Mouse (Mus musculus) natural killer cell, adult 2 months (primary cell): ENCODE results near the gene Usp30.

ENCODE experiments used
- DNase-seq, 2 experiments: peaks; one replicate each; pipeline ENCODE4 v3.0.0; 2022; ENCODE audit warnings: low spot score in 2 of 2

The Usp30 gene

DNA sequence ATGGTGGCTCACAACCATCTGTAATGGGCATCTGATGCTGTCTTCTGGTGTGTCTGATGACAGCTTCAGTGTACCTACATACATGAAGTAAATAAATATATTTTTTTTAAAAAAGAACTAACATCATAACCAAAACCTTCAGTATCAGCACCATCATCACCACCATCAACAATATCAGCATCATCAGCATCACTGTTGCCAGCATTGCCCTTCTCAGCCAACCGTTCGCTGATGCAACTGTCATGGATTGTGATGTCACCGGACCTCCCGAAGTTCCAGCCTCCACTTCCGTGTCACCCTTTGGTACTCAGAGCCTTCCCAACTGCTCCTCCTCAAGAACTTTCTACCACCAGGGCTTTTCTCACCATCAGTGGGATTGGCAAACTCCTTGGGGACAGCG lies at the start of gene Usp30:
TSS of gene Usp30 (plus strand) at position 301 of the 400 bp plus-strand sequence.
- no peak for DNase-seq

- DNase-seq: no peak
These were observed 40.9 kb upstream of the Usp30 start for GRCm38 (mm10) chr5:114024390-114024789.

DNA sequence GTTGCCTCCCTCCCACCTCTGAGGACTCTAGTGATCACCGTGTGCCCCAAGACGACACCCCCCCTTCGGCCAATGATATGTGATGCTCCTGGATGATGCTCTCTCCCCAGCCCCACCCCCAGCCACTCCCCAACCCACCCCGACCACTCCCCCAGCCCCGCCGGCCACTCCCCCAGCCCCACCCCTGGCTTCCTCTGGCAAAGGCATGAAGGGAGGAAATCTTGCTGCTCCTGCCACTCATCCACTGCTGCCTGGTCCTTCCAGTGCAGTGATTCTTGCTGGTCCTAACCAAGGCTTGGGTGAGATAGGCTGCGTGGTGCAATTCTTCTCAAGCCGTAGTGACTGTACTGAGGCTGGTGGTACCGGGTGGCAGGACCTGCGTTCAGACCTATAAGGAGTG lies 40.4 kb upstream of the Usp30 start:
- DNase-seq: no peak

- DNase-seq: no peak
These were observed 37.9 kb upstream of the Usp30 start for GRCm38 (mm10) chr5:114027217-114027944.

- DNase-seq: no peak
These were observed 37.1 kb upstream of the Usp30 start for GRCm38 (mm10) chr5:114028111-114028510.

- no peak for DNase-seq
These were observed 34.6 kb upstream of the Usp30 start for GRCm38 (mm10) chr5:114030652-114031051.

DNA sequence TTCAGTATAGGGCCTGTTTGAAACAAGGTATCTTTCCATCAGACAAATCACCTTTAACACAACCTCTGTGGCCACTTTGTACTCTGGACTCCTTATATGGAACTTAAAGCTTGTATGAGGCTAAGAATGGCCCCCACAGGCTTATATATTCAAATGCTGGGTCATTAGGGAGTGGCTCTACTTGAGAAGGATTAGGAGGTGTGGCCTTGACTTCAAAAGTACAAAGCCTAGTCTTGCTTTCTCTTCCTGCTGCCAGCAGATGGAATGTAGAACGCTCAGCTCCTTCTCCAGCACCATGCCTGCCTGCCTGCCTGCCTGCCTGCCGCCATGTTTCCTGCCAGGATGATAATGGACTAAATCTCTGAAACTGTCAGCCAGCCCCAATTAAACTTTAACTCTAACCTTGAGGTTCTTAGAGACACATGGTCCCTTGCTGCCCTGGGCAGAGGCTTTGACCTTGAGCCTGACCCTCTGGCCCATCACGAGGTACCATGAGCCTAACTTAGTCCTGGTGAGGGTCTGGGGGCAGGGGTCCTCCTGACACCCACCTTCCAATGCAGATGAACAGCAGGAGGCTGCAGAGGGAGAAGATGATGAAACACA lies 33.0 kb upstream of the Usp30 start:
- DNase-seq: no peak

GRCm38 (mm10) chr5:114034393-114034792 lies 30.9 kb upstream of the Usp30 start:
- DNase-seq: no peak

DNA sequence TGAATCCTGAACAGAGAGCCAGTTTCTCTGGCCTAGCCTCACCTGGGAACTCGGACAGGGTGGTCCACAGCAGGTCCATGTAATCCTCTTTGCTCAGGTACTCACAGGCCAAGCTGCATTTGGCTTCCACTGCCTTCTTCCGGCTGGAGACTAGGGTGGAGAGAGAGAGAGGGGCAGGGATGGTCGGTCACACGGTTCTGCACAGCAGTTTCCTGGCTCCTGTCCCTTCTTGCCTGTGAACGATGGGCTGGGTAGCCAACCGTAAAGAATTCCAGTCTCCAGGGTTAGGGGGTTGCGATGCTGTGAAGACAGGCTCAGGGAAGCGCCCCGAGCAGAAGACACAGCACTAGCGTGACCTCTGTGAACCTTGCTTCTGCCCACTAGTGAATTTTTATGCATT lies 30.1 kb upstream of the Usp30 start:
- DNase-seq: no peak

DNA sequence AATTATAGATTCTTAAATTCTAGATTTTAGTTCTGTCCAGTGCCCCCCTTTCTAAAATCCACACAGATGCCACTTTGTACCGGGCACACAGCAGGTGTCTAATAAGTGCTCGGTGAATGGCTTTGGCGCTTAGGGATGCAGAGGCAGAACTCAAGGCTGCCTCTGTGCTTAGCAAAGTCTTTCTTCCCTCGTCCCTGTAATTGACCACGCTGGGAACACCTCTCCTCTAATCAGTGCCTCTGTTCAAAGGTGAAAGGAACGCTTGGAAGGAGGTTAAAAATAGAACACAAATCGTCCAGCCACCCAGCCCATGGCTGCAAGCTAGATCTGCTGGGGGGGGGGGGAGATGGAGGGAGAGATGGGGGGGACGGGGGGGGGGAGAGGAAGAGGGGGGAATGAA lies 24.8 kb upstream of the Usp30 start:
- no peak for DNase-seq

- DNase-seq: no peak
These were observed 24.4 kb upstream of the Usp30 start for GRCm38 (mm10) chr5:114040911-114041310.

GRCm38 (mm10) chr5:114041327-114041930 lies 23.8 kb upstream of the Usp30 start:
- peak; percentile 71 to 81 for DNase-seq

DNA sequence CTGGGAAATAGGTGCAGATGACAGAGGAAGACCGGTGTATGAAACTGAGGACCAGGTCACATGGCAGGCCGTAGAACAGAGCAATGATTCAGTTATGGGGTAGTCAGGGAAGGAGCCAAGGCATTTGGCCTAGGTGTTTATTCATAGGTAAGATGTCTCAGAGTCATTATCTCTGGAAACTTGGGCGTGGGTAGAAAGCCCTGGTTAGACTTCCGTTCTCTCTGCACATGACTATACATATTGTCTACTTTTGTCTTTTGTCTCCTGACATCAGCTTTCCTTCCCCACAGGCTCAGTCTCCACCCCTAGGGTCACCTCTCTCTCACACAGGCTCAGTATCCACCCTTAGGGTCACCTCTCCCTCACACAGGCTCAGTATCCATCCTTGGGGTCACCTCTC lies 21.5 kb upstream of the Usp30 start:
- DNase-seq: no peak

DNA sequence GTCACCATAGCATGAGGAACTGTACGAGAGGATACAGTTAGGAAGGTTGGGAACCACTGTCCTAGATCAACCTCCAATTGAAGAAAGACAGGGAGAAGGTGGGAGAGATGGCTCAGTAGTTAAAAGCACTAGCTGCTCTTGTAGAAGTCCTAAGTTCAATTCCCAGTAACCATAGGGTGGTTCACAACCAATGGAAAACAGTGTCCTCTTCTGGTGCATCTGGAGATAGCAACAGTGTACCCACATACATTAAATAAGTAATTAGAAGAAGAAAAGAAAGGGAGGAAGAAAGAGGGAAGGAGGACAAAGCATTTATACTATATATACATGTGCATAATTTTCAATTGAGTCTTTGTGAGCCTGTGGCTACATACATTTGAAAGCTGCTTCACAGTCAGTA lies 20.1 kb upstream of the Usp30 start:
- no peak for DNase-seq

- DNase-seq: no peak
These were observed 19.1 kb upstream of the Usp30 start for GRCm38 (mm10) chr5:114046151-114046550.

DNA sequence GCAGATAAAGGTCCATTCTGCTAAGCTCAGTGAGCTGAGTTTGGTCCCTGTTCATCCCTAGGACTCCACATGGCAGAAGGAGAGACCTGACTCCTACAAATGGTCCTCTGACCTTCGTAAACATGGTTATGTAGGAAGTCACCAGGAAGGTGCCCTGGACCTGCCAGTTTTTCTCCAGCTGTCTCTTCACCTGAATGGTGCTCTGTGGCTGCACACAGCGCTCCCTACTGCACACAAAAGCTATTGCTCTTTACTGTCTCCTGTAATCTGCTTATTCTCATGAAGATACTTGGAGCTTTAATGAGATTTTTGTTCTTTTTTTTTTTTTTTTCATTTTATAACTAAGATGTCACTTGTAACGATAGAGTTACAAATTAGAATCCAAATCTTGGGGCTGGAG lies 18.7 kb upstream of the Usp30 start:
- DNase-seq: no peak

DNA sequence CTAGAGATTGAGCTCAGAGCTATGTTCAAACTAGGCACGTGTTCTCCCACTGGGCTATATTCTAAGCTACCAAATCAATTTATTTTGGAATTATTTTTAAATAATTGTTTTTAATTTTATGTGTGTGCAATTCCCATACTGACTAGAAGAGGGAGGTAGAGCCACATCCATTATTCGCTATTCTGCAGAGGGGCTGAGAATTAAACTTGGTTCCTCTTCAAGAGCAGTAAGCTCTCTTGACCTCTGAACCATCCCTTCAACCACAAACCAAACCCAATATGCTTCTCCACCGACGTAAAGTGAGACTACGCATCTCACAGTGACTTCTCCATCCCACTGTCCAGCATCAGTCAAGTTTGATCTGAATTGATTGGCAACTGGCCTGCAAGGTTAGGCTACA lies 18.1 kb upstream of the Usp30 start:
- DNase-seq: no peak

DNA sequence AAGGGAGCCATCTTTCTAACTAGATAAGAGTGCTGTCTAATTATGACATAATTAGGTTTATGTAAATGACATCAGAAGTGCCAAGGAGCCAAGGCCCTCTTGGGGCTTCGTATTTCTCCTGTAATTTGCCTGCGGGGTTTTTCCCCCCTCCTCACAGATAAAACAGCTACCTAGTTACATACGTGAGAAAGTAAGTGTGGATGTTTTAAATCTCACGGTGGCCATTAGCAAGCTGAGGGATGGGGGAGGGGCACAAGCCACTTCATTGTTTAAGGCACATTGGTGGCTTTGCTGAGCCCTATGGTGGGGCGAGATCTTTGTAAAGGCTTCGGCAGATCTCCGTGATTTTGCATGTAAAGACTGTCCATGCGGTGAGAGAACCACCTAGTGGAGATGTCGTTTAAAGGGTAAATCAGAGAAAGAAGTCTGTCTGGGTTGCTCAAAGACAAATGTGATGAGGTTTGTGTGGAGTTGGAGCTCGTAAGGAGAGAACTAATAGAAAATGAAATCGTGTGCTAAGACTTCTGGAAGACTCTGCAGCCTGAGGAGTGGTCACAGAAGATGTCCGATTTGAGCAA lies 16.4 kb upstream of the Usp30 start:
- no peak for DNase-seq

DNA sequence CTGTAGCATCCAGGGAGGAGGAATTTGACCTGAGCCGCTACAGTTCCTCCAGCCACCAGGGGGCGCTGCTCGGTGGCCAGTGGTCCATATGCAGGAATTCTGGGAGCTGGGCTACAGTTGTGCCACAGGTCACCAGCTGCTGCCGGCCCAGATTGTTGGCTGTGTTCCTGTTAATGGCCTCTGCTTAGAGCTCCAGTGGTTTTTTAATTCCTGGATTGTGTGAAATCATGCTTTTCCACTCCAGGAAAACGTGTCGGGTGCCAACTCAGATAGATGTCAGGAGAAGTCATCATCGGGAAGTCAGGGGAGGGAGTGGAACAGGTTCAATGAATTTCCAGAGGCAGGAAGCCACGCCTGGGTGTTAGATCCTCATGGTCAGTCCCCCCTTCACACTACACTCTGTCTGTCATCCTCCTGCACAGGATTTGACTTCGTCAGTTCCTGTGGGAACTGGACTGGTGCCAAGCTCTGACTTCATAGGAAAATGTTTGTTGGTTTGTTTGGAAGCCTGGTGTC lies 13.0 kb upstream of the Usp30 start:
- DNase-seq: peak; percentile 25 to 35

DNA sequence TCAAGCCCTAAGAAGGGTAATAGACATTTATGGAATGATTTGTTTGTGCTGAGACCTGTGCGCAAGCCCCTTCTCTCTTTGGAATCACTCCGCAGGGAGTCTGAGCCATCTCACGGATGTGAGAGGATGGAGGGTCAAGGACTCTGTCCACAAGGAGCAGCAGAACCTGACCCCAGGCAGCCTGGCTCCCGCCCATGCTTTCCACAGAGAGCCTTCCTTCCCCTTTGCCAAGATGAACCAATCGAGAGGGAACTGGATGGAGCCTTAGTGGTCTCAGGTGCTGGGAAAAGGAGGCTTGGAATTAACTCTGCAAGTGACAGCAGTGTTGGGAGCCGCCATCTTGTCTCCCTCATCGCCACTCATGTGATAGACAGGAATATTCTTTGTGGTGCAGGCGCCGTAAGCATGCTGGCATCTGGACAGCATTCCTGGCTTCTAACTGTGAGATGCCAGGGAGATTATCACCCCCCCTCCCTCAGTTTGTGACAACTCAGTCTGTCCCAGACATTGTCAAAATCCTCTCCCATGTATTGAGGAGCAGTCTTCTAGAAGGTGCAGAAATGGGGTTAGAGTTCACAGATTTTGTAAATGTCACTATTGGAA lies 8.0 kb upstream of the Usp30 start:
- DNase-seq: no peak

DNA sequence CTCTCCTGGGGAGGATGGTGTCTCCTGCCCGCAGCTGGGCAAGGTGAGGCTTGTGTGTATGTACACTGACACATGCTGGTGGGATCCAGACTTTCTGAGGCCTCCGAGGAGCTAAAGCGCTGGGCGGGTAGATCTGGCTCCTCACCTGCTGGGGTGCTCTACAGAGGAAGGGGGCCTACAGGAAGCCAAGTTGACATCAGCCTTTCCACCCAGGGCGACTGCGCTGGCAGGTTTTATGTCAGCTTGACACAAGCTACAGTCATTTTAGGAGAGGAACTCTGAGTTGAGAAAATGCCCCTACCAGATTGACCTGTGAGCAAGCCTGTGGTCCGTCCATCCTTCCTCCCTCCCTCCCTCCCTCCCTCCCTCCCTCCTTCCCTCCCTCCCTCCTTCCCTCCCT lies 3.6 kb upstream of the Usp30 start:
- no peak for DNase-seq

- DNase-seq: no peak
These were observed 1.3 kb upstream of the Usp30 start for GRCm38 (mm10) chr5:114063958-114064357.
